ENCODE assay signal across 15 mouse cellular contexts in genomic region chr17:14539191-14539590, GRCm38 (mm10).
"Had no signal": no experiment of that assay in that cellular context is flagged by ENCODE, and none has a peak within 500 bp of the region (broad histone marks: within the 10 kb centered on the region; RNA-seq: fewer than 3 reads in every experiment).

No protein-coding gene starts in this region.

- DNase-seq: lung, adult 18-20 months; lung, embryonic 14.5 days; lung, postnatal 10 days; lung, postnatal 36 days; right cerebral cortex, postnatal 14 days; thymus, adult 2 months; thymus, postnatal 25 days; thymus, postnatal 4 days had no signal

- H3K4me3 ChIP-seq: megakaryocyte, embryonic 14.5 days; midbrain, embryonic 13.5 days; midbrain, embryonic 15.5 days; neural tube, embryonic 12.5 days; stomach, embryonic 15.5 days had no signal

- ATAC-seq: midbrain, embryonic 13.5 days; midbrain, embryonic 15.5 days had no signal

- H3K27me3 ChIP-seq: megakaryocyte, embryonic 14.5 days; midbrain, embryonic 13.5 days; midbrain, embryonic 15.5 days; neural tube, embryonic 12.5 days; stomach, embryonic 15.5 days had no signal

- H3K9me3 ChIP-seq: megakaryocyte, embryonic 14.5 days; midbrain, embryonic 13.5 days; midbrain, embryonic 15.5 days; neural tube, embryonic 12.5 days; stomach, embryonic 15.5 days had no signal

- H3K9ac ChIP-seq: lung, embryonic 14.5 days; midbrain, embryonic 13.5 days; midbrain, embryonic 15.5 days; neural tube, embryonic 12.5 days; stomach, embryonic 15.5 days had no signal

- H3K27ac ChIP-seq: macrophage; midbrain, embryonic 13.5 days; midbrain, embryonic 15.5 days; neural tube, embryonic 12.5 days had no signal

- H3K4me1 ChIP-seq: megakaryocyte, embryonic 14.5 days; midbrain, embryonic 15.5 days; neural tube, embryonic 12.5 days had no signal

- H3K4me2 ChIP-seq: lung, embryonic 14.5 days; midbrain, embryonic 11.5 days; midbrain, embryonic 13.5 days; midbrain, embryonic 15.5 days; neural tube, embryonic 12.5 days; stomach, embryonic 15.5 days had no signal

- H3K36me3 ChIP-seq: midbrain, embryonic 13.5 days; midbrain, embryonic 15.5 days; neural tube, embryonic 12.5 days; stomach, embryonic 15.5 days had no signal
